Mouse (Mus musculus) layer of hippocampus, postnatal 36 days (tissue): ENCODE data around the gene Bnc1. TPM values are rescaled to one million over a fixed set of nuclear protein-coding genes. Genes with fewer than 3 reads are reported as not detected.

Source experiments
- DNase-seq, 2 experiments: peaks; one replicate each; pipeline ENCODE4 v3.0.0; 2022
- total RNA-seq, 2 experiments: library from RNA; stranded (reverse); gene quantifications; 2 replicates each; pipeline ENCODE4 v1.2.3; 2021

Bnc1 gene
- total RNA-seq, 2 experiments from 2014 or later, result not detected

GRCm38 (mm10) chr7:81973339-81973738 lies 18.8 kb downstream of the Bnc1 start:
- no peak for DNase-seq

- DNase-seq, result no peak
Observed at GRCm38 (mm10) chr7:81968975-81969374, 23.1 kb downstream of the Bnc1 start.

DNA sequence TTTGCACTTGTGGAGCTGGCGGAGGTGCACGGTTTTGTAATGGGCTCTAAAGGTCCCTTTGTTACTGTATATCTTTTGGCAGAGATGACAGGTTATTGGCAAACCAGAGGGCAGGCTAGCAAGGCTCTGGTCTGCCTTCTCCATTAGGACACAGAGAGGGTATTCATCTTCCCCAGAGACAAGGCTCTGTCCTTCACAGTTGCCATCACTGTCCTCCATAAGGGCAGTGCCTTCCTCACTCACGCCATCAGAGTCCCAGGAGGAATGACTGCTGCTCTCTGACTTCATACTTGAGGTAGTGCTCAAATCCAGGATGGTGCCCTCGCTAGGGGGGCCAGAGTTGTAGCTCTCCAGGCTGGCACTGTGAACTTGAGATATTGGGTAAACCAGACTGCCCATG lies 23.6 kb downstream of the Bnc1 start:
- no peak for DNase-seq

GRCm38 (mm10) chr7:81966195-81966594 lies 25.9 kb downstream of the Bnc1 start:
- DNase-seq, result no peak

- peak in 1 of 2 experiments; percentile 28 for DNase-seq
Observed at GRCm38 (mm10) chr7:81959704-81960103, 32.4 kb downstream of the Bnc1 start.

DNA sequence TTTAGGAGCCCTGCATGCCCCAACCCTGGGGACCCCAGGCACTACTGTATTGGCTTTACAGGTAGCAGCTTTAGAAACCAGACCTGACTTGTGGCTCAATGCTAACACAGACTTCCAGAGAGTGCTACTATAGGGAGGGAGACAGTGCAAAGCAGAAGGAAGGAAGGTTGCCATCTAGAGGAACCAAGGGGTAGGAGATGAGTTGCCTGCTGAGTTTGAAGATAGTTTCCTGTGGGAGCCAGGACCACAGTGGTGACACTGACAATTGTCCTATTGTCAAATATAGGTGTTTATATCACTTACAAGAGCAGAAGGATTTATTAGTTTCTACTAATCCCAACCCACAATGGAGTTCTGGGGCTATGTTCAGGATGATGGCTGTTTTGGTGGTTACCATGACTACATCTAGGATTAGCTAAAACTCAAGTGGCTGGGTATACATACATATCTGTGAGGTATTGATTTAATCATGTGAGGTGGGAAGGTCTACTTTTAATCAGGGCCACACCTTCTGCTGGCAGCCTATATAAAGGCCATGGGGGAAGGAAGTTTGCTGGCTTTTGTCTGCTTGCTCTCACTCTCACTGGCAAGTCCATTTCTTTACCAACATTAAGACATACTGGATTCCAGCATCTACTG lies 37.8 kb downstream of the Bnc1 start:
- peak in 1 of 2 experiments; percentile 11 for DNase-seq

DNA sequence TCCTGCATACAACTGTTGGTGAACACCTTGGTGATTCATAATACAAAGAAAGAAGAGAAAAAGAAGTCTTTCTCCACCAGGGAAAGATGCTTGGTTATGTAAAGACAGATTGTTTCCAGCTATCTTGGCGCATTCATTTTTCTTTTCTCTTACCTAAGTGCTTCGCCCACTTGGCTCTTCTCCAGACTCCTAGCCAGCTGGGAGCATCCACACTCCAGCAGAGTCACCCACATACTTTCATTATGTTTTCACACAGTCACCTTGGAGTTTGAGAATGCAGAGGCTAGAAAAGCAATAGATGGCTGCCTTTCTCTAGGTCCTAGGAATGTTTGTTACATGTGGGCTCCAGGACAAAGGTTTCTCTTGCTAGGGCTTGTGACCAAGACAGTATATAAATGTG lies 41.6 kb downstream of the Bnc1 start:
- DNase-seq, result no peak

DNA sequence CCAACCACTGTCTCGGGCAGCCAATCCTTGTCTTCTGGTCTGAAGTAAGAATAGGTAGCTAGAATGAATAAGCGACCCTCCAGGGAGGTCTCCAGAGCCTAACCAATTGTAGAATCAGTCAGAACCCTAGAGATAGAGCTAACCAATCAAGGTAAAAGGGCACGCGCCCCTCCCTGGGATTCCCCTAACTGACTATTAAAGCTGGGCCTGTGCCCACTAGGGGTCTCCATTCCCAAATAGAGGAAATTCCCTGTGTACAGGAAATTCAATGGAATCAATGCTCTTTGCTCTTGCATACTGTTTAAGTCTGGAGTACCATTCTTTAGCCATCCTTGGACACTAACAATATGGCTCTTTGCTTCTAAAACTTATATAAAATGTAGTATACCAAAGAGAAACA lies 46.7 kb downstream of the Bnc1 start:
- no peak for DNase-seq

- DNase-seq, result no peak
Observed at GRCm38 (mm10) chr7:81934806-81935205, 57.3 kb downstream of the Bnc1 start.

- peak; percentile 74 to 75 for DNase-seq
Observed at GRCm38 (mm10) chr7:81934267-81934745, 57.8 kb downstream of the Bnc1 start, which contains the start of gene Hdgfl3. Hdgfl3 (minus strand) TSS chr7:81934473.

DNA sequence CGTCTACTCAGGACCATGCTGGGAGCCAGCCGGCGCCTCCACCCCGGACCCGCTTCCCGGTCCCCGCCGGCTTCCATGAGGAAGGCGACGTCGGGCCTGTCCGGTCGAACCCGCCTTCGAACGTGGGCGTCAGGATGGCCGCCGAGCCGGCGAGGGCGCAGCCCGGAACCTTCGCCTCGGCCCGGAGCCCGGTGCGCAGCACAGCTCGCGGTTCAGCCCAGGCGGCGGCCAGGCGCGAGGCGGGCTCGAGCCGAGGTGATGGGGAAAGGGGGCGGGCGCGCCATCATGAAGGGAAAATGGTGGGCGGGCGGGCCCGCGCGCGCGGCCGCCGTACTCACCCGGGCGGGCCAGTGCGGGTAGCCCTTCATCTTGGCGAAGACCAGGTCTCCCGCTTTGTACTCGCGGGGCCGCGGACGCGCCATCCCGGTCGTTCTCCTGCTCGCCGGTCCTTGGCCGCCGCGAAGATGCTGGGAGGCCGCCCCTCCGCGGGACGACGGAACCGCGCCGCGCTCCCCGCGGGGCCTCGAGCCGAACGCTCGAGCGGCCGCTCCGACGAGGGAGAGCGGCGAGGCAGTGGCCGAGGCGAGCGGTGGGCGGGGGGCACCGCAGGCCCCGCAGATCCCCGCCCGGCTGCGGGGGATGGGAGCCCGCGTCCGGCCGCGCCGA lies 58.4 kb downstream of the Bnc1 start:
- peak; percentile 56 to 66 for DNase-seq

GRCm38 (mm10) chr7:81933061-81933600 lies 59.0 kb downstream of the Bnc1 start:
- DNase-seq, result no peak

GRCm38 (mm10) chr7:81932521-81933045 lies 59.5 kb downstream of the Bnc1 start:
- DNase-seq, result no peak

- no peak for DNase-seq
Observed at GRCm38 (mm10) chr7:81928998-81929397, 63.1 kb downstream of the Bnc1 start.

DNA sequence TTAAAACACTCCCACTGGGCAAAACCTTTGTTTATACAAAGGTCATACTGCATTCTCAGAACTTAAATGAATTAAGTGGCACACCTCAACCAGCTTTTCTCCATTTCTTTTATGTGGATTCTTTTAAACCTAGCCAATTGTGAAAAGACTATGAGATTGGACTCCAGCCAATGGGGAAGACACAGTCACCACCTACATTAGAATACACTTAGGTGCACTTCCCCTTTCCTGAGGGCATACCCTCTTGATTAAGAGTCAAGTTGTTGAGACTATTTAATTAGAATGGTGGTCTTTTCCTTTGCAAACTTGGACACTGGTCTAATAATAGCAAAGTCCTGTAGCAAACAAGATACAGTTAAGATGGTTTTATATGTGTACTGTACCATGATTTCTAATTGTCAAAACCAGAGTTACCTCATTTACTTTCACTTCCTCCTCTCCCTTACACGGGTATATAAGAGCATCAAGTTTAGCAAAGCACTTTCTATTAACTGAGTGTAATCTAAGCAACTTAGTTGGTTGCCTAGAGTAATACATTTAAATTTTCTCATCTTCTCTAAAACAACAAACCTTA lies 70.6 kb downstream of the Bnc1 start:
- DNase-seq, result no peak

DNA sequence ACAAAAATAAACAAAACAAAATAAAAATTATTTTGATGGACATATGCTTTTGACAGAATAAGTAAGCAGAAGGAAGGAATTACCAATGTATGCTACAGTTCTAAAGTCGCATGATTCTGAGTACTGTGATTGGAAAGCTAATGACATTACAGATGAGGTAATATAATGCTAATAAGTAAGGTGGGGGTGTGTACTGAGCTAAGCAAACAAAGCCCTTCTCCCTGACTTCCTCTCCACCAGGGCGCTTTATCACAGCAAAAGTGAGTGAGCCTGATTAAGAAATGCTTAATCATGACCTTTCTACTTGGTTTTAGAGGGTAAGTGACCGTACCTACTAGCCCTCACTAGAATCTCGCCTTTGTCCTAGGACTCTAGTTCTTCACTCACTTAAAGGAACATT lies 71.8 kb downstream of the Bnc1 start:
- no peak for DNase-seq

DNA sequence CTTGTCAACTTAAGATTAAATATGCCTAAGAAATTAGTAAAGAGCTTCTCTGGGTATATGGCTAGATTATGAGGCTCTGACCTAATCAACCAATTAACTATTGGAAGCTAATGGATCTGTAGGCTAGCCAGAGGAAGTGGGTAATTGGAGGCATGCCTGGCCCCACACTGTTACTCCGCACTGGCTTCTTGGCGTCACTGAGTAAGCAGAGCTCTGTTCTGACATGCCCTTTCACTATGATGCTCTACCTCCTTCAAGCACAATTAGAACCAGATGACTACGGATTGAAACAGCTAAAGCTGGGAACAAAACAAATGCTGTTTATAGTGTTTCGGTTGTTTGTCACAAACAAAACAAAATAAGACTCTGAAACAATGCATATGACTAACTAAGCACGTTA lies 73.8 kb downstream of the Bnc1 start:
- no peak for DNase-seq

Other genes with a start within 250 kb of the Bnc1 start
- 10 to 100 TPM; 68.4 to 75.5 TPM for gene Ramac, start 229.4 kb downstream of the Bnc1 start, total RNA-seq
- 10 to 100 TPM; 20.7 to 21.7 TPM for gene 3110040N11Rik, start 202.8 kb downstream of the Bnc1 start, total RNA-seq
- gene Btbd1, start 162.9 kb downstream of the Bnc1 start, total RNA-seq, result 100 to 1,000 TPM; 103 to 117 TPM
- not detected for gene Gm10160, start 136.5 kb downstream of the Bnc1 start, total RNA-seq
- 10 to 100 TPM; 14.3 to 15.0 TPM for gene Tm6sf1, start 133.3 kb downstream of the Bnc1 start, total RNA-seq
- 10 to 100 TPM; 57.7 to 60.4 TPM for gene Hdgfl3, start 57.8 kb downstream of the Bnc1 start, total RNA-seq
- gene Sh3gl3, start 181.5 kb upstream of the Bnc1 start, total RNA-seq, result 10 to 100 TPM; 55.2 to 60.6 TPM